Mouse (Mus musculus) intestine, postnatal 0 days (tissue): Measurements from ENCODE around the gene Memo1. TPM values are rescaled to one million over a fixed set of nuclear protein-coding genes. Genes with fewer than 3 reads are reported as not detected.
"Not testable (repeated sequence)": the region's sequence is repeated elsewhere in the genome, so short reads cannot be mapped to it uniquely, and the experiment has no call there.

Experiments
- ATAC-seq: fragments of 200-750 bp; cut with Nextera tagmentation; 2 replicates; pipeline ENCODE4 v1.8.0; 2017; ENCODE audit warnings: mild to moderate bottlenecking, moderate TSS enrichment, moderate library complexity
- H3K27ac ChIP-seq: fragments of 300-500 bp; sonication (generic); 2 replicates; pipeline ENCODE4 v1.5.1; 2014; ENCODE audit warnings: mild to moderate bottlenecking, low read depth, low read length, moderate library complexity
- H3K27me3 ChIP-seq: fragments of 300-500 bp; sonication (generic); replicated peaks from 2 replicates; pipeline ENCODE4 v1.6.1; 2014; ENCODE audit warnings: low read length, mixed read lengths; ENCODE audit not compliant: control insufficient read depth, insufficient read depth
- H3K36me3 ChIP-seq: fragments of 300-500 bp; sonication (generic); 2 replicates; pipeline ENCODE4 v1.6.1; 2014; ENCODE audit warnings: mild to moderate bottlenecking, moderate library complexity; ENCODE audit not compliant: control insufficient read depth, insufficient read depth
- H3K4me1 ChIP-seq: fragments of 300-500 bp; sonication (generic); replicated peaks from 2 replicates; pipeline ENCODE4 v1.6.1; 2014; ENCODE audit warnings: antibody characterized with exemption, low read length, mixed read lengths; ENCODE audit not compliant: control insufficient read depth, insufficient read depth
- H3K4me2 ChIP-seq: fragments of 300-500 bp; sonication (generic); replicated peaks from 2 replicates; pipeline ENCODE4 v1.6.1; 2014; ENCODE audit warnings: low read depth, mild to moderate bottlenecking, moderate library complexity
- H3K4me3 ChIP-seq: fragments of 300-500 bp; sonication (generic); 2 replicates; pipeline ENCODE4 v1.5.1; 2014; ENCODE audit warnings: low read depth, low read length
- H3K9ac ChIP-seq: fragments of 300-500 bp; sonication (generic); 2 replicates; pipeline ENCODE4 v1.6.1; 2014; ENCODE audit warnings: mild to moderate bottlenecking, low read depth, low read length
- H3K9me3 ChIP-seq: fragments of 300-500 bp; sonication (generic); 2 replicates; pipeline ENCODE4 v1.6.1; 2016; ENCODE audit warnings: mixed run types; ENCODE audit not compliant: control insufficient read depth
- CTCF ChIP-seq: sonication (generic); IDR thresholded peaks from 2 replicates; pipeline ENCODE4 v1.5.1; 2016; ENCODE audit warnings: low read depth, mild to moderate bottlenecking, control low read depth, antibody characterized with exemption, moderate library complexity
- WGBS: fragments of 180-500 bp; shearing (Covaris S2); extraction: QIAGEN DNeasy Blood & Tissue Kit; methylation state at CpG from one replicate; pipeline ENCODE4 v1.1.7; 2014; 5-methylcytosine and 5-hydroxymethylcytosine counted together
- polyA plus RNA-seq: library from polyadenylated mRNA; unstranded; fragments of >200 nt; fragmentation: Nextera tagmentation; extraction: Ambion mirVana; gene quantifications from 2 replicates; pipeline ENCODE4 v1.2.1, GENCODE M21; 2015

The Memo1 gene
- polyA plus RNA-seq, 1 experiment from 2014 or later, result 42.6 TPM

DNA sequence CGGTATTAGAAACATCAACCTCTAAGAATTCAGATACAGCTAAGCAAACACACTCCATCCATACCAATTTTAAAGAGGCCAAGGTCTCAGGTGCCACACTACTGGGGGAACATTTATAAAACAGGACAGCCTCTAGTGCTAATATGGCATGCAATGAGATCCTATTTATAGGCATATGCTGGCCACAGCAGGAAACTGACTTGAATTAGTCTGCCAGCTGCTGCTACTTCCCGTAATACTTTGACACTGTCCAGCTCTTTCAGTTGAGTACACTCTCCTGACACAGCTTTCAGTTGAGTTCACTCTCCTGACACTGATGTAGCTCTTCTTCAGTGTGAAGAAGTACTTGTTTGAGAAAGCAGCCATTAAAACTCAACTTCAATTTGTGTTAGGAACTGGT is 99.4 kb downstream of the Memo1 start:
- no peak for ATAC-seq
- H3K4me3 ChIP-seq, result no peak overlapping the region
- no peak for TF ChIP-seq CTCF
- no peaks in the 10 kb centered on the region for H3K27me3 ChIP-seq
- no peak overlapping the region for H3K9ac ChIP-seq
- no peaks in the 10 kb centered on the region for H3K9me3 ChIP-seq
- WGBS, result 44% methylated on average over 2 of the region's 2 CpGs
- H3K4me1 ChIP-seq, result no peaks in the 10 kb centered on the region
- H3K36me3 ChIP-seq, result peaks cover 4% of the 10 kb centered on the region; the same call in 1 of the 2 replicates
- H3K4me2 ChIP-seq, result no peak overlapping the region
- H3K27ac ChIP-seq, result no peak overlapping the region

DNA sequence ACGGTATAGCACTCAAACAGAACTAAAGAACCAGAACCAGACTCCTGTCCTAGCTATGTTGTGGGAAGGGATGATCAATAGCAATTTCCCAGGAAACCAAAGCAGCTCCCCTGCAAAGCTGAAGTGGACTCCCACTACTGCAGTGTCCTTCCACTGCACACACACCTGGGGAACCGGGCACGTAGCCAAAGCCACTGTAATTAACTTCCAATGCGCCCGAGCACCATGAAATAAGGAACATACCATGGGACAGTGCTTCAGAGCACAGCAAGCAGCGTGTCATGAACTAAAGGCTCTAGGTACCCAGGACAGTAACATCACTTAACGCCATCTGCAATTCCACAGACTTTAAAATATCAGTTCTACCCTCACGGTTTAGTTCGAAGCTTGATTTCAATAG is 100.6 kb downstream of the Memo1 start:
- no peak overlapping the region for H3K27ac ChIP-seq
- 81% methylated on average over 9 of the region's 9 CpGs for WGBS
- no peaks in the 10 kb centered on the region for H3K27me3 ChIP-seq
- ATAC-seq, result no peak
- no peaks in the 10 kb centered on the region for H3K4me1 ChIP-seq
- no peak overlapping the region for H3K9ac ChIP-seq
- no peaks in the 10 kb centered on the region for H3K9me3 ChIP-seq
- no peak for TF ChIP-seq CTCF
- H3K4me3 ChIP-seq, result no peak overlapping the region
- H3K36me3 ChIP-seq, result no peaks in the 10 kb centered on the region; the same call in 1 of the 2 replicates
- H3K4me2 ChIP-seq, result no peak overlapping the region

DNA sequence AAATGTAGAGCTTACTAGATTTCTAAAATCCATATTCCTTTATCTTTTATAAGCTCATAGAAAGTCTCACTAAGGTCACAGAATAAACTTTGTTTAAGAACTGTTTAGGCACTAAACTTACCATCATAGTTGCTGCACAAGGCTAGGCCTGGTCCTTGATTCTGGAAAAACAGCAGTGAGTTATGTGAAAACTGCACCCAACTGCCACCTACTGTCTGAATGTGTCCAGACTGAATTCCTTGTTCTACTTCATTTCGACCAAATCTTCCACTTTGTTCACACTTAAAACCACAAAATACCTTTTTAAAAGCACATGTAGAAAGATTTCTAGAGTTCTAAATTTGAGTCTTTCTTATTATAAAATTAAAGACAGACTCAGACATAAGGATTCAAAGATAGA is 101.9 kb downstream of the Memo1 start:
- no peaks in the 10 kb centered on the region for H3K27me3 ChIP-seq
- peak; percentile 66 for TF ChIP-seq CTCF
- no peaks in the 10 kb centered on the region; the same call in 1 of the 2 replicates for H3K36me3 ChIP-seq
- ATAC-seq, result no peak
- H3K4me1 ChIP-seq, result no peaks in the 10 kb centered on the region
- no peak overlapping the region for H3K4me2 ChIP-seq
- H3K27ac ChIP-seq, result no peak overlapping the region
- 75% methylated on average over 1 of the region's 1 CpGs for WGBS
- H3K9me3 ChIP-seq, result no peaks in the 10 kb centered on the region
- H3K4me3 ChIP-seq, result no peak overlapping the region
- H3K9ac ChIP-seq, result no peak overlapping the region

DNA sequence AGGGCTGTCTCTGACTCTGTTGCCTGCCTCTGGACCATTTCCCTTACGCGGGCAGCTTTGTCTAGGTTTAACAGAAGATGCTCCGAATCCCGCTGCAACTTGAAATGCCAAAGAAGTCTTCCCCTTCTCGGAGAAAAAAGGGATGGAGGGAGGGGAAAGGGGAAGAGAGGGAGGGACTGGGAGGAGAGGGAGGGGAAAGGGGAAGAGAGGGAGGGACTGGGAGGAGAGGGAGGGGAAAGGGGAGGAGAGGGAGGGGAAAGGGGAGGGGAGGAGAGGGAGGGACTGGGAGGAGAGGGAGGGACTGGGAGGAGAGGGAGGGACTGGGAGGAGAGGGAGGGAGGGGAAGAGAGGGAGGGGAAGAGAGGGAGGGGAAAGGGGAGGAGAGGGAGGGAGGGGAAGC is 103.9 kb downstream of the Memo1 start:
- no peak overlapping the region for H3K27ac ChIP-seq
- ATAC-seq, result no peak
- H3K4me3 ChIP-seq, result no peak overlapping the region
- no peaks in the 10 kb centered on the region for H3K9me3 ChIP-seq
- no peaks in the 10 kb centered on the region for H3K4me1 ChIP-seq
- no peak for TF ChIP-seq CTCF
- no peak overlapping the region for H3K4me2 ChIP-seq
- H3K9ac ChIP-seq, result no peak overlapping the region
- H3K27me3 ChIP-seq, result no peaks in the 10 kb centered on the region
- WGBS, result 83% methylated on average over 5 of the region's 5 CpGs
- no peaks in the 10 kb centered on the region for H3K36me3 ChIP-seq

DNA sequence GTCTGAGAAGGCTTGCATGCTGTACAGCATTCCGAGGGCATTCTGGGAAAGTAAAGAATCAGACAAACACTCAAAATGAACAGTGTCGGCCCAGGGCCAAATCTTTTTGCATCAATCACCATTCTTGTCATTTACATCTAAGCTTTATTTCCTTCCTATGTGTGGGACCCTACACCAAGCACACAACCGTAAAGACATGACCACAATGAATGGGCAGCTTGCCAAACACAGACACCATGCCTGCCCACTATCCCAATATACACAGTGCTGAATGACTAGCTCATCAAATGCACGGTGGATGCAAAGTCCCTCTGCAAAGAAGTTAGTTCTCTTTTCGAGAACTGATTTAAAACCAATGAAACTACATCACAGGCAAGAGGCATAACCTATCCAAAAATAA is 109.1 kb downstream of the Memo1 start:
- 60% methylated on average over 5 of the region's 5 CpGs for WGBS
- no peak for ATAC-seq
- no peak overlapping the region for H3K4me3 ChIP-seq

DNA sequence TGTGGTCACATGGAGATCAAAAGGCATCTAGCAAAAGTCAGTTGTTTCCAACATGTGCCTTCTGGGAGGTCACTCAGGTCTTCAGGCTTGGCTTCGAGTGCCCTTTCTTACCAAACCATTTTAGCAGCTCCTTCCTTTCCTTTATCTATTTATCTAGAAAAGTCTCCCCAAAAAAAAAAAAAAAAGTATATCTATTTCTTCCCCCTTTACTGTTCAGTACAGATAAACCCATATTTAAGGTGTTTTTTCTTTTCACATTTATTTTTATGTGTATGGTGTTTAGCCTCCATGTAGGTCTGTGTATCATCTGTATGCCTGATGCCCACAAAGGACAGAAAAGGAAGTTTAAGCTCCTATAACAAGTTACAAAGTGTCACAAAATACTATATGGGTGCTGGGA is 110.6 kb downstream of the Memo1 start:
- no peak for TF ChIP-seq CTCF
- Histone ChIP-seq H3K4me2 (no peak overlapping the region), H3K4me1 (no peaks in the 10 kb centered on the region), H3K27me3 (no peaks in the 10 kb centered on the region), H3K9ac (no peak overlapping the region), H3K9me3 (no peaks in the 10 kb centered on the region), H3K36me3 (no peaks in the 10 kb centered on the region), H3K4me3 (no peak overlapping the region), H3K27ac (no peak overlapping the region)
- 91% methylated on average over 1 of the region's 1 CpGs for WGBS
- ATAC-seq, result no peak

More for the DNA sequence above, 109.1 kb downstream of the Memo1 start:
- no peak overlapping the region for H3K4me2 ChIP-seq
- H3K27me3 ChIP-seq, result no peaks in the 10 kb centered on the region
- no peak overlapping the region for H3K9ac ChIP-seq
- no peaks in the 10 kb centered on the region for H3K36me3 ChIP-seq
- TF ChIP-seq CTCF, result no peak
- no peak overlapping the region for H3K27ac ChIP-seq
- H3K4me1 ChIP-seq, result no peaks in the 10 kb centered on the region
- H3K9me3 ChIP-seq, result no peaks in the 10 kb centered on the region

DNA sequence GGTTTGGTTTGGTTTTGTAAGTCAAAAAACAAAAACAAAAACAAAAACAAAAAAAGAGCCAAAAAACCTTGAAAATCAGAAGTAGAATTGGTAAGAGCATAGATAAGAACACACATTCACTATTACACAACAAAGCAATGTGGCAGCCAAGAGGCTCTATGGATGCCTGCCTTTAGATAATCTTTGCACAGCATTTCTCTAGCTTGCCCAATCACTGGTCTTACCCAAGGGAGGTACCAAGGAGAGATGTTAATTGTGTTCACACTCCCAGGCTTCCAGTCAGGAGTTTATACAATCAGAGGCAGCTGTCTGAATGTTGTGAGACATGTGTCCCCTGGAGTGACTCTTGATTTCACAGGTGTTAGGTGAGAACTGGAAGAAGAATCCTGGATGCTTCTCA is 114.4 kb downstream of the Memo1 start:
- no peaks in the 10 kb centered on the region for H3K9me3 ChIP-seq
- H3K4me1 ChIP-seq, result no peaks in the 10 kb centered on the region
- no peaks in the 10 kb centered on the region for H3K27me3 ChIP-seq
- no peak overlapping the region for H3K27ac ChIP-seq
- H3K36me3 ChIP-seq, result no peaks in the 10 kb centered on the region
- no peak overlapping the region for H3K4me2 ChIP-seq
- no peak for TF ChIP-seq CTCF
- ATAC-seq, result no peak
- H3K9ac ChIP-seq, result no peak overlapping the region
- H3K4me3 ChIP-seq, result no peak overlapping the region

DNA sequence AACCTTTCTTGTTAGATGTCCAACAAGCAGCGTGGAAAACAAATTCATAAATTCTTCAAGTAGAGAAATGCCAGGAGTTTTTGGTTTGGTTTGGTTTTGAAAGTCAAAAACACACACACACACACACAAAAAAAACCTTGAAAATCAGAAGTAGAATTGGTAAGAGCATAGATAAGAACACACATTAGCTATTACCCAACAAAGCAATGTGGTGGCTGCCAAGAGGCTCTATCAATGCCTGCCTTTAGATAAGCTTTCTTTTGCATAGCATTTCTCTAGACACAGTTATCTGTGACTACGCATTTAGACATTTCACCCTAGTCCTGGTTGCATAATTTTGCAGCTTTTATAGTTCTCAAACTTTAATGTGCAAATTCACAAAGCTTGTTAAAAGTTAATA is 115.7 kb downstream of the Memo1 start:
- not testable (repeated sequence) for H3K27ac ChIP-seq, H3K36me3 ChIP-seq, H3K27me3 ChIP-seq, H3K4me1 ChIP-seq, H3K4me2 ChIP-seq, H3K9ac ChIP-seq, H3K4me3 ChIP-seq, ATAC-seq, H3K9me3 ChIP-seq
- 72% methylated on average over 2 of the region's 2 CpGs for WGBS
